Mouse (Mus musculus): ENCODE measurements around the gene Slc7a8. TPM values are rescaled to one million over a fixed set of nuclear protein-coding genes. Genes with fewer than 3 reads are reported as not detected.
A peak's percentile ranks its signal among the peaks of the same experiment; 100 is the strongest.

Gene Slc7a8
- total RNA-seq, 2 experiments from 2014 or later: 21.4 to 23.6 TPM

- intact Hi-C loops (cut with DNase I): no loop called here
- Histone ChIP-seq H3K27ac (no peak overlapping the region), H3K4me3 (no peak overlapping the region)
- DNase-seq: no peak
- no peak for TF ChIP-seq CTCF (IDR thresholded peaks at IDR 0.05)
Observed at GRCm38 (mm10) chr14:54795901-54796300, 14.2 kb upstream of the Slc7a8 start.

GRCm38 (mm10) chr14:54793894-54794830, 12.4 kb upstream of the Slc7a8 start:
- no peak for TF ChIP-seq CTCF (IDR thresholded peaks at IDR 0.05)
- DNase-seq: no peak
- Histone ChIP-seq H3K4me3 (no peak overlapping the region), H3K27ac (no peak overlapping the region)
- intact Hi-C loops (cut with DNase I): no loop called here

- intact Hi-C loops (cut with DNase I): no loop called here
- H3K4me3 ChIP-seq: no peak overlapping the region
- DNase-seq: no peak
- H3K27ac ChIP-seq: no peak overlapping the region
- no peak for TF ChIP-seq CTCF (IDR thresholded peaks at IDR 0.05)
Observed at GRCm38 (mm10) chr14:54793351-54793750, 11.6 kb upstream of the Slc7a8 start.

GRCm38 (mm10) chr14:54792166-54792565, 10.4 kb upstream of the Slc7a8 start:
- TF ChIP-seq CTCF (IDR thresholded peaks at IDR 0.05): no peak

GRCm38 (mm10) chr14:54788231-54788630, 6.5 kb upstream of the Slc7a8 start:
- intact Hi-C loops (cut with DNase I): no loop called here
- no peak for DNase-seq
- TF ChIP-seq CTCF (IDR thresholded peaks at IDR 0.05): no peak
- Histone ChIP-seq H3K4me3 (no peak overlapping the region), H3K27ac (no peak overlapping the region)

More at GRCm38 (mm10) chr14:54792166-54792565, 10.4 kb upstream of the Slc7a8 start:
- Histone ChIP-seq H3K4me3 (no peak overlapping the region), H3K27ac (no peak overlapping the region)
- intact Hi-C loops (cut with DNase I): no loop called here
- no peak for DNase-seq

- intact Hi-C loops (cut with DNase I): no loop called here
- no peak for DNase-seq
- H3K27ac ChIP-seq: no peak overlapping the region
- peak; percentile 50 for TF ChIP-seq CTCF (IDR thresholded peaks at IDR 0.05)
- H3K4me3 ChIP-seq: no peak overlapping the region
Observed at GRCm38 (mm10) chr14:54787226-54787625, 5.5 kb upstream of the Slc7a8 start.

GRCm38 (mm10) chr14:54786489-54786888, 4.7 kb upstream of the Slc7a8 start:
- no peak overlapping the region for H3K4me3 ChIP-seq
- no peak for DNase-seq
- H3K27ac ChIP-seq: no peak overlapping the region
- intact Hi-C loops (cut with DNase I): loop anchor here (1.0 kb wide), 1 partner anchor 72 kb away; no protein-coding TSS in a partner anchor
- TF ChIP-seq CTCF (IDR thresholded peaks at IDR 0.05): no peak

- H3K4me3 ChIP-seq: no peak overlapping the region
- no peak overlapping the region for H3K27ac ChIP-seq
- intact Hi-C loops (cut with DNase I): loop anchor here (1.0 kb wide), 1 partner anchor 72 kb away; no protein-coding TSS in a partner anchor
- peak; percentile 81 for TF ChIP-seq CTCF (IDR thresholded peaks at IDR 0.05)
- DNase-seq: peak; percentile 80
Observed at GRCm38 (mm10) chr14:54785898-54786297, 4.2 kb upstream of the Slc7a8 start.

- DNase-seq: no peak
- Histone ChIP-seq H3K27ac (no peak overlapping the region), H3K4me3 (no peak overlapping the region)
- no peak for TF ChIP-seq CTCF (IDR thresholded peaks at IDR 0.05)
- intact Hi-C loops (cut with DNase I): no loop called here
Observed at GRCm38 (mm10) chr14:54782971-54783370, 1.2 kb upstream of the Slc7a8 start.

GRCm38 (mm10) chr14:54780836-54781609, 723 bp downstream of the Slc7a8 start:
- Histone ChIP-seq H3K27ac (peak overlapping the region; percentile 87), H3K4me3 (peak overlapping the region; percentile 73)
- intact Hi-C loops (cut with DNase I): loop anchor here (1.0 to 2.0 kb wide), 2 partner anchors 32 to 67 kb away; no protein-coding TSS in a partner anchor
- no peak for TF ChIP-seq CTCF (IDR thresholded peaks at IDR 0.05)
- DNase-seq: peak; percentile 86

- intact Hi-C loops (cut with DNase I): loop anchor here (2.0 kb wide), 1 partner anchor 31 kb away; no protein-coding TSS in a partner anchor
- DNase-seq: peak; percentile 42
- no peak for TF ChIP-seq CTCF (IDR thresholded peaks at IDR 0.05)
- peak overlapping the region; percentile 87 for H3K27ac ChIP-seq
- H3K4me3 ChIP-seq: peak overlapping the region; percentile 73
Observed at GRCm38 (mm10) chr14:54780084-54780483, 1.7 kb downstream of the Slc7a8 start.

- no peak for DNase-seq
- H3K27ac ChIP-seq: no peak overlapping the region
- TF ChIP-seq CTCF (IDR thresholded peaks at IDR 0.05): no peak
- no peak overlapping the region for H3K4me3 ChIP-seq
- intact Hi-C loops (cut with DNase I): no loop called here
Observed at GRCm38 (mm10) chr14:54777893-54778292, 3.9 kb downstream of the Slc7a8 start.

- H3K27ac ChIP-seq: no peak overlapping the region
- no peak for DNase-seq
- TF ChIP-seq CTCF (IDR thresholded peaks at IDR 0.05): no peak
- intact Hi-C loops (cut with DNase I): no loop called here
- H3K4me3 ChIP-seq: no peak overlapping the region
Observed at GRCm38 (mm10) chr14:54776768-54777167, 5.0 kb downstream of the Slc7a8 start.

Measured in gastrocnemius, adult 2 months (tissue).